Mouse (Mus musculus) heart, embryonic 14.5 days (tissue): ENCODE measurements around the gene Rbbp8nl. TPM values are rescaled to one million over a fixed set of nuclear protein-coding genes. Genes with fewer than 3 reads are reported as not detected.

Experiments used
- ATAC-seq: fragments of 200-750 bp; cut with Nextera tagmentation; 2 replicates; pipeline ENCODE4 v1.8.0; 2017; ENCODE audit warnings: low read depth, moderate TSS enrichment; ENCODE audit not compliant: insufficient number of reproducible peaks, insufficient read depth, low FRiP score
- H3K27ac ChIP-seq, 2 experiments: fragments of 200-500 bp in 1 of 2; fragments of 300-500 bp in 1 of 2; sonication (generic) in 1 of 2; replicated peaks in 1 of 2; 2 replicates each; pipeline ENCODE4 v1.5.1; 2012 to 2014; ENCODE audit warnings: low read depth in 2 of 2, low read length in 2 of 2, control low read depth in 1 of 2, mild to moderate bottlenecking in 1 of 2, mixed read lengths in 1 of 2; ENCODE audit not compliant: control insufficient read depth in 1 of 2, insufficient read depth in 1 of 2
- H3K27me3 ChIP-seq: fragments of 300-500 bp; sonication (generic); 2 replicates; pipeline ENCODE4 v1.6.1; 2014; ENCODE audit warnings: mild to moderate bottlenecking, low read length, control low read depth; ENCODE audit not compliant: control insufficient read depth, insufficient read depth
- H3K36me3 ChIP-seq: fragments of 300-500 bp; sonication (generic); 2 replicates; pipeline ENCODE4 v1.6.1; 2014; ENCODE audit warnings: mild to moderate bottlenecking, control low read depth, low read length, mixed read lengths; ENCODE audit not compliant: control insufficient read depth, insufficient read depth
- H3K4me1 ChIP-seq, 2 experiments: fragments of 200-500 bp in 1 of 2; fragments of 300-500 bp in 1 of 2; sonication (generic) in 1 of 2; 2 replicates each; pipeline ENCODE4 v1.6.1; 2012 to 2014; ENCODE audit warnings: low read length in 2 of 2, control low read depth in 1 of 2, mixed read lengths in 1 of 2; ENCODE audit not compliant: control insufficient read depth in 2 of 2, insufficient read depth in 2 of 2
- H3K4me2 ChIP-seq: fragments of 300-500 bp; sonication (generic); 2 replicates; pipeline ENCODE4 v1.6.1; 2014; ENCODE audit warnings: mild to moderate bottlenecking, low read length
- H3K4me3 ChIP-seq, 2 experiments: fragments of 200-500 bp in 1 of 2; fragments of 300-500 bp in 1 of 2; sonication (generic) in 1 of 2; 2 replicates each; pipeline ENCODE4 v1.5.1; 2012 to 2014; ENCODE audit warnings: low read length in 2 of 2, mild to moderate bottlenecking in 2 of 2, control low read depth in 1 of 2, low read depth in 1 of 2, moderate library complexity in 1 of 2; ENCODE audit not compliant: control insufficient read depth in 1 of 2, insufficient read depth in 1 of 2
- H3K9ac ChIP-seq: fragments of 300-500 bp; sonication (generic); 2 replicates; pipeline ENCODE4 v1.6.1; 2014; ENCODE audit warnings: mild to moderate bottlenecking, low read length
- H3K9me3 ChIP-seq: fragments of 300-500 bp; sonication (generic); 2 replicates; pipeline ENCODE4 v1.6.1; 2016; ENCODE audit warnings: low read length, control low read depth; ENCODE audit not compliant: control insufficient read depth
- WGBS: fragments of 180-500 bp; shearing (Covaris S2); extraction: QIAGEN DNeasy Blood & Tissue Kit; methylation state at CpG from one replicate; pipeline ENCODE4 v1.1.7; 2014; 5-methylcytosine and 5-hydroxymethylcytosine counted together
- polyA plus RNA-seq: library from polyadenylated mRNA; unstranded; fragments of >200 nt; fragmentation: Nextera tagmentation; extraction: Ambion mirVana; gene quantifications from 2 replicates; pipeline ENCODE4 v1.2.1, GENCODE M21; 2014

Gene Rbbp8nl
- polyA plus RNA-seq, 1 experiment from 2014 or later: not detected

- 5% methylated on average over 68 of the region's 68 CpGs for WGBS
- Histone ChIP-seq H3K27me3 (no peaks in the 10 kb centered on the region), H3K27ac (peak within 1 kb of the TSS in 1 of 2 experiments; percentile 57; a peak in 2 of 4 replicates), H3K4me3 (peak within 1 kb of the TSS; percentile 72 to 88), H3K4me2 (peak within 1 kb of the TSS; percentile 94), H3K9ac (peak within 1 kb of the TSS; percentile 94), H3K9me3 (no peaks in the 10 kb centered on the region), H3K36me3 (peaks cover 18% of the 10 kb centered on the region), H3K4me1 (peaks cover 28 to 35% of the 10 kb centered on the region in 2 experiments)
- ATAC-seq: peak; percentile 91
These were observed 16.1 kb downstream of the Rbbp8nl start, which contains the start of gene Cables2 for GRCm38 (mm10) chr2:180273394-180274244. Gene Cables2, minus strand, starts transcription at chr2:180273496.

DNA sequence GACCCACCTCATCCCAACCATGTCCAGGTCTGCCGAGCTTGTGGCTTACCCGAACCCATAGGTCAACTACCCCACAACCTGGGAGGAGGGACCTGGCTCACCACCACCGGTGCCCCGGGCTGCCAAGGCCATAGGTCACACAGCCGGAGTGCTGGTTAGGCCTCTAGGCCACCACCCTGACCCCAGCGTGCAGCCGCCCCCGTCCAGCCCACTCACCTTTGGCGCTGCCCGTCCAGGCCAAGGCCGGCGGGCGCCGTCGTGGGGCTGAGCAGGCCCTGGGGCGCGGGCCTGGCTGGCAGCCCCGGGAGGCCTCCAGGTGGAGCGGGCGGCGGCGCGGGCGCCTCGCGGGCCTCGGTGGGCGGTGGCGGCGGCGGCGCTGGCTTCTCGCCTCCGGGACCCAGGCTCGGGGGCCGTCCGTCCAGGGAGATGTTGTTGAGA, 16.8 kb downstream of the Rbbp8nl start:
- peaks cover 28 to 35% of the 10 kb centered on the region in 2 experiments for H3K4me1 ChIP-seq
- H3K9ac ChIP-seq: peak overlapping the region; percentile 94
- peak overlapping the region; percentile 72 to 88 for H3K4me3 ChIP-seq
- no peaks in the 10 kb centered on the region for H3K9me3 ChIP-seq
- peak overlapping the region in 1 of 2 experiments; percentile 57; a peak in 1 of 4 replicates for H3K27ac ChIP-seq
- no peaks in the 10 kb centered on the region for H3K27me3 ChIP-seq
- ATAC-seq: peak; percentile 29
- peak overlapping the region; percentile 94 for H3K4me2 ChIP-seq
- WGBS: 0% methylated on average over 29 of the region's 37 CpGs
- peaks cover 25% of the 10 kb centered on the region for H3K36me3 ChIP-seq

GRCm38 (mm10) chr2:180271804-180272395, 17.8 kb downstream of the Rbbp8nl start:
- Histone ChIP-seq H3K9me3 (no peaks in the 10 kb centered on the region), H3K27ac (no peak overlapping the region), H3K9ac (peak overlapping the region; percentile 94), H3K4me3 (peak overlapping the region in 1 of 2 experiments; percentile 88; a peak in 2 of 4 replicates), H3K36me3 (peaks cover 35% of the 10 kb centered on the region), H3K27me3 (no peaks in the 10 kb centered on the region), H3K4me1 (peaks cover 23 to 30% of the 10 kb centered on the region in 2 experiments), H3K4me2 (peak overlapping the region; percentile 94)
- 75% methylated on average over 5 of the region's 5 CpGs for WGBS
- ATAC-seq: no peak

DNA sequence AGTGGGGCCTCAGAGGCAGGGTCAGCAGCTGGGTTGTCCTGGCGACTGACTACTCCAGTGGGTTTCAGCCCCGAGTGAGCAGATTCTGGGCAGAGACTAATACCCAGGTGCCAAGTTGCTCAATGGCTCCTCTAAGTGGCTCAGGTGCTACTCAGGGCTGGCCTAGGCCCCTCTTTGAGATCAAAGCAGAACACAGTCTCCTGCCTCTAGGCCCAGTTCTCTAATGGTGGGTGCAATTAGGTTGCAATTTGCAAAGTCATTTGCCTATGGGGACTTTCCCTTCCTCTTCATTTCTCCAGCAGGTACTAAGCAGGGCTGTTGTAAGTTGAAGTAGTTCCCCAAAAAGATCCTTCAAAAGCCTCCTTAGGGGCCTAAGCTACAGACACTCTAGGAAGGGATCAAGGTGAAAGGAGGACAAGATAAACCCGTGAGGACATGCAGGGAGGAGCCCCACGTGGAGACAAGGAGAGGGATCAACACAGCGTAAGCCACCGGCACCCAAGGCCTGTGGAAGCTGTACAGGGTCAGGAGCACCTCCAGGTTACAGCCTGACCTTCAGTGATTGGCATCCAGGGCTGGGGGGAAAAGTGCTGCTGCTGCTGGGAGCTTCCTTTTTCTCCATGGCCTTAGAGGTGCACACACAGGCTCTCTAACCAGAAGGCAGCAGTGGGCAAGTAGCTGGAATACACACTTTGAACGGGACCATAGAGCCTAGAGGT, 19.0 kb downstream of the Rbbp8nl start:
- Histone ChIP-seq H3K4me3 (no peak overlapping the region), H3K27ac (no peak overlapping the region), H3K9ac (0 out of 2 replicates have a peak overlapping the region, but pooled peaks have one; percentile 17), H3K4me1 (peaks cover 12 to 20% of the 10 kb centered on the region in 2 experiments), H3K4me2 (no peak overlapping the region), H3K36me3 (peaks cover 47% of the 10 kb centered on the region), H3K27me3 (no peaks in the 10 kb centered on the region), H3K9me3 (no peaks in the 10 kb centered on the region)
- ATAC-seq: no peak
- WGBS: 76% methylated on average over 7 of the region's 7 CpGs

- no peak for ATAC-seq
- H3K9ac ChIP-seq: no peak overlapping the region
- peaks cover 12 to 20% of the 10 kb centered on the region in 2 experiments for H3K4me1 ChIP-seq
- H3K36me3 ChIP-seq: peaks cover 57% of the 10 kb centered on the region
- no peaks in the 10 kb centered on the region for H3K9me3 ChIP-seq
- no peak overlapping the region for H3K4me2 ChIP-seq
- H3K4me3 ChIP-seq: no peak overlapping the region
- H3K27ac ChIP-seq: no peak overlapping the region
- 91% methylated on average over 10 of the region's 10 CpGs for WGBS
- H3K27me3 ChIP-seq: no peaks in the 10 kb centered on the region
These were observed 20.4 kb downstream of the Rbbp8nl start for GRCm38 (mm10) chr2:180269329-180269728.

GRCm38 (mm10) chr2:180267955-180268354, 21.7 kb downstream of the Rbbp8nl start:
- 59% methylated on average over 2 of the region's 2 CpGs for WGBS
- H3K36me3 ChIP-seq: peaks cover 71% of the 10 kb centered on the region
- ATAC-seq: no peak

GRCm38 (mm10) chr2:180262891-180263290, 26.8 kb downstream of the Rbbp8nl start:
- H3K9me3 ChIP-seq: no peaks in the 10 kb centered on the region
- no peaks in the 10 kb centered on the region for H3K27me3 ChIP-seq
- no peak overlapping the region for H3K4me2 ChIP-seq
- H3K36me3 ChIP-seq: peaks cover 94% of the 10 kb centered on the region
- no peak overlapping the region for H3K4me3 ChIP-seq
- 0 out of 2 replicates have a peak, but pooled peaks have one; percentile 8 for ATAC-seq
- no peak overlapping the region for H3K9ac ChIP-seq
- peaks cover 5 to 11% of the 10 kb centered on the region in 2 experiments; a peak in 3 of 4 replicates for H3K4me1 ChIP-seq
- WGBS: 62% methylated on average over 10 of the region's 10 CpGs
- peak overlapping the region in 1 of 2 experiments; percentile 6; a peak in 3 of 4 replicates for H3K27ac ChIP-seq

More at GRCm38 (mm10) chr2:180267955-180268354, 21.7 kb downstream of the Rbbp8nl start:
- Histone ChIP-seq H3K4me3 (no peak overlapping the region), H3K4me2 (no peak overlapping the region), H3K9me3 (no peaks in the 10 kb centered on the region), H3K27ac (no peak overlapping the region), H3K27me3 (no peaks in the 10 kb centered on the region), H3K9ac (no peak overlapping the region), H3K4me1 (peaks cover 8 to 16% of the 10 kb centered on the region in 2 experiments; a peak in 3 of 4 replicates)
